Mouse (Mus musculus): ENCODE data around the gene Olfr64. TPM values are rescaled to one million over a fixed set of nuclear protein-coding genes. Genes with fewer than 3 reads are reported as not detected.

Gene Olfr64
- total RNA-seq, 2 experiments from 2014 or later, result not detected

Other genes starting within 250 kb of the Olfr64 start
- not detected for gene Olfr623, start 230.8 kb downstream of the Olfr64 start, total RNA-seq (2021)
- under 1 TPM in 1 of 2 experiments, not detected in 1; 0.07 TPM for gene Olfr624, start 223.3 kb downstream of the Olfr64 start, total RNA-seq (2021)
- not detected for gene Olfr625-ps1, start 211.8 kb downstream of the Olfr64 start, total RNA-seq (2021)
- not detected for gene Olfr243, start 179.8 kb downstream of the Olfr64 start, total RNA-seq (2021)
- not detected for gene Olfr628, start 164.1 kb downstream of the Olfr64 start, total RNA-seq (2021)
- not detected for gene Olfr629, start 149.5 kb downstream of the Olfr64 start, total RNA-seq (2021)
- gene Olfr630, start 137.2 kb downstream of the Olfr64 start, total RNA-seq (2021), result not detected
- not detected for gene Olfr69, start 122.9 kb downstream of the Olfr64 start, total RNA-seq (2021)
- gene Olfr68, start 114.8 kb downstream of the Olfr64 start, total RNA-seq (2021), result not detected
- gene Olfr67, start 102.7 kb downstream of the Olfr64 start, total RNA-seq (2021), result not detected
- gene Hbb-bt, start 80.5 kb downstream of the Olfr64 start, total RNA-seq (2021), result 10 to 100 TPM; 40.8 to 52.6 TPM
- gene Hbb-bs, start 66.4 kb downstream of the Olfr64 start, total RNA-seq (2021), result 100 to 1,000 TPM; 337 to 460 TPM
- gene Hbb-bh2, start 54.0 kb downstream of the Olfr64 start, total RNA-seq (2021), result not detected
- gene Hbb-bh1, start 51.3 kb downstream of the Olfr64 start, total RNA-seq (2021), result not detected
- not detected for gene Hbb-y, start 41.3 kb downstream of the Olfr64 start, total RNA-seq (2021)
- not detected for gene Olfr66, start 8.2 kb downstream of the Olfr64 start, total RNA-seq (2021)
- not detected for gene Olfr65, start 9.0 kb upstream of the Olfr64 start, total RNA-seq (2021)
- not detected for gene Olfr631, start 34.3 kb upstream of the Olfr64 start, total RNA-seq (2021)
- not detected for gene Olfr632, start 39.9 kb upstream of the Olfr64 start, total RNA-seq (2021)
- not detected for gene Olfr633, start 50.0 kb upstream of the Olfr64 start, total RNA-seq (2021)
- under 1 TPM in 1 of 2 experiments, not detected in 1; 0.05 TPM for gene Olfr635, start 76.7 kb upstream of the Olfr64 start, total RNA-seq (2021)
- gene Olfr638, start 104.3 kb upstream of the Olfr64 start, total RNA-seq (2021), result not detected
- gene Olfr639, start 122.8 kb upstream of the Olfr64 start, total RNA-seq (2021), result under 1 TPM; 0.07 to 0.09 TPM
- not detected for gene Olfr640, start 131.1 kb upstream of the Olfr64 start, total RNA-seq (2021)
- gene Olfr641, start 141.0 kb upstream of the Olfr64 start, total RNA-seq (2021), result not detected
- not detected for gene Olfr642, start 158.2 kb upstream of the Olfr64 start, total RNA-seq (2021)
- not detected for gene 4930516K23Rik, start 167.0 kb upstream of the Olfr64 start, total RNA-seq (2021)
- gene Olfr644, start 177.4 kb upstream of the Olfr64 start, total RNA-seq (2021), result not detected
- not detected for gene Olfr645, start 191.0 kb upstream of the Olfr64 start, total RNA-seq (2021)
- gene Olfr646, start 210.4 kb upstream of the Olfr64 start, total RNA-seq (2021), result not detected
- not detected for gene Ubqln5, start 235.3 kb upstream of the Olfr64 start, total RNA-seq (2021)
- gene Olfr643, start 242.9 kb upstream of the Olfr64 start, total RNA-seq (2021), result not detected
- gene Ubqln3, start 248.8 kb upstream of the Olfr64 start, total RNA-seq (2021), result not detected

Measured in left cerebral cortex, adult 18-20 months (tissue).